Mouse (Mus musculus) heart, embryonic 11.5 days (tissue): ENCODE results near the gene Tpra1. TPM values are rescaled to one million over a fixed set of nuclear protein-coding genes. Genes with fewer than 3 reads are reported as not detected.
A peak's percentile ranks its signal among the peaks of the same experiment; 100 is the strongest.

Source experiments
- ATAC-seq: fragments of 200-750 bp; cut with Nextera tagmentation; replicated peaks from 2 replicates; pipeline ENCODE4 v1.8.0; 2017; ENCODE audit warnings: moderate library complexity; ENCODE audit not compliant: insufficient number of reproducible peaks, low FRiP score, low TSS enrichment
- H3K27ac ChIP-seq: fragments of 300-500 bp; sonication (generic); 2 replicates; pipeline ENCODE4 v1.5.1; 2014; ENCODE audit warnings: mild to moderate bottlenecking, low read depth, low read length
- H3K27me3 ChIP-seq: fragments of 300-500 bp; sonication (generic); 2 replicates; pipeline ENCODE4 v1.6.1; 2014; ENCODE audit warnings: mild to moderate bottlenecking, low read length, mixed read lengths; ENCODE audit not compliant: control insufficient read depth, insufficient read depth
- H3K36me3 ChIP-seq: fragments of 300-500 bp; sonication (generic); 2 replicates; pipeline ENCODE4 v1.6.1; 2014; ENCODE audit warnings: mild to moderate bottlenecking, low read length, moderate library complexity, mixed read lengths; ENCODE audit not compliant: control insufficient read depth, insufficient read depth
- H3K4me1 ChIP-seq: fragments of 300-500 bp; sonication (generic); 2 replicates; pipeline ENCODE4 v1.6.1; 2014; ENCODE audit warnings: low read length; ENCODE audit not compliant: control insufficient read depth, insufficient read depth
- H3K4me2 ChIP-seq: fragments of 300-500 bp; sonication (generic); 2 replicates; pipeline ENCODE4 v1.6.1; 2014; ENCODE audit warnings: mild to moderate bottlenecking, moderate library complexity
- H3K4me3 ChIP-seq: fragments of 300-500 bp; sonication (generic); 2 replicates; pipeline ENCODE4 v1.5.1; 2014; ENCODE audit warnings: low read depth, low read length
- H3K9ac ChIP-seq: fragments of 300-500 bp; sonication (generic); 2 replicates; pipeline ENCODE4 v1.6.1; 2014; ENCODE audit warnings: mild to moderate bottlenecking, low read depth, low read length, moderate library complexity
- H3K9me3 ChIP-seq: fragments of 300-500 bp; sonication (generic); replicated peaks from 2 replicates; pipeline ENCODE4 v1.6.1; 2016; ENCODE audit warnings: low read length; ENCODE audit not compliant: control insufficient read depth
- WGBS: fragments of 180-500 bp; shearing (Covaris S2); extraction: QIAGEN DNeasy Blood & Tissue Kit; methylation state at CpG from one replicate; pipeline ENCODE4 v1.1.7; 2014; ENCODE audit not compliant: insufficient replicate concordance; 5-methylcytosine and 5-hydroxymethylcytosine counted together
- polyA plus RNA-seq: library from polyadenylated mRNA; unstranded; fragments of >200 nt; fragmentation: Nextera tagmentation; extraction: Ambion mirVana; gene quantifications from 2 replicates; pipeline ENCODE4 v1.2.1, GENCODE M21; 2014

Tpra1 gene
- polyA plus RNA-seq, 1 experiment from 2014 or later, result 41.8 TPM

GRCm38 (mm10) chr6:88869459-88869858 is 32.6 kb upstream of the Tpra1 start:
- Histone ChIP-seq H3K36me3 (no peaks in the 10 kb centered on the region), H3K27me3 (peaks cover 21% of the 10 kb centered on the region), H3K4me2 (no peak overlapping the region), H3K27ac (no peak overlapping the region), H3K4me3 (no peak overlapping the region), H3K9me3 (no peaks in the 10 kb centered on the region), H3K9ac (no peak overlapping the region), H3K4me1 (peaks cover 5% of the 10 kb centered on the region; the same call in 1 of the 2 replicates)
- no peak for ATAC-seq
- WGBS, result 80% methylated on average over 7 of the region's 7 CpGs

DNA sequence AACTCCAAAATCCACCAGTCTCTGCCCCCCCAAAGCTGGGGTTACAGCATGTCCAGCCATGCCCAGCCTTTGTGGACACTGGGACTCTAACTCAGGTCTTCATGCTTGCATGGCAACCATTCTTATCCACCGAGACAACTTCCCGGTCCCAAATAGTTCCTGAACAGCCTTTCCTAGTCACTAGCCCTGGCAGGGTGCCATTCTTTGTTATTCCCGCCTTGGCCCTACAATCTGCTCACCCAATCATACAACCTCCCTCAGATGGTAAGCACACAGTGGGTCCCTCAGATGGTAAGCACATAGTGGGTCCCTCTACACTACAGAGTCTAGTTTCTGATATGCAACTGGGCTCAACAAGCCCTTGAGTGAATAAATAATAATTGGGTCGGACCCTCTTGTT is 31.5 kb upstream of the Tpra1 start:
- H3K4me2 ChIP-seq, result no peak overlapping the region
- H3K9me3 ChIP-seq, result no peaks in the 10 kb centered on the region; the same call in 1 of the 2 replicates
- 70% methylated on average over 4 of the region's 4 CpGs for WGBS
- H3K9ac ChIP-seq, result no peak overlapping the region
- peaks cover 5% of the 10 kb centered on the region; the same call in 1 of the 2 replicates for H3K4me1 ChIP-seq
- peaks cover 29% of the 10 kb centered on the region for H3K27me3 ChIP-seq
- ATAC-seq, result no peak
- H3K27ac ChIP-seq, result no peak overlapping the region
- H3K36me3 ChIP-seq, result no peaks in the 10 kb centered on the region
- no peak overlapping the region for H3K4me3 ChIP-seq

DNA sequence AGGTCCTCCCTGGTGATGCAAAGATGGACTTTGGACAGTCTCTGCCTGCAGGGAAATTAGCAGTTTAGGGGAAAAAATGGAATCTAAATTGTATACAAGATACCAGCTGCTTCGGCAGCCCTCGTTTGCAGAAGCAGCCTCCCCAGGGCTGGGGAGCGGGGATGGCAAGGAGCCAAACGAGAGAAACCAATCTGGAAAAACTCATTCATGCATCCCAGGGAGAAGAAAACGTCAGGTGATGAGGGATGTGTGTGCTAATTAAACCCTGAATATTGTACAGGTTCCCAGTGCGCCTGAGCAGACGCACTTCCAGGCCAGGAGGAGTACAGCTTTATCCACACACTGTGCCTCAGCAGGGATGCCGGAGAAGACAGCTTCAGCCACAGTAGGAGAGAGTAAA is 30.5 kb upstream of the Tpra1 start:
- H3K4me3 ChIP-seq, result no peak overlapping the region
- peaks cover 28% of the 10 kb centered on the region for H3K27me3 ChIP-seq
- H3K27ac ChIP-seq, result no peak overlapping the region
- WGBS, result 55% methylated on average over 8 of the region's 8 CpGs
- peaks cover 5% of the 10 kb centered on the region; the same call in 1 of the 2 replicates for H3K4me1 ChIP-seq
- H3K4me2 ChIP-seq, result no peak overlapping the region
- no peaks in the 10 kb centered on the region; the same call in 1 of the 2 replicates for H3K9me3 ChIP-seq
- ATAC-seq, result no peak
- no peaks in the 10 kb centered on the region for H3K36me3 ChIP-seq
- H3K9ac ChIP-seq, result no peak overlapping the region

GRCm38 (mm10) chr6:88872811-88873210 is 29.2 kb upstream of the Tpra1 start:
- Histone ChIP-seq H3K27me3 (peaks cover 28% of the 10 kb centered on the region), H3K4me2 (no peak overlapping the region), H3K4me1 (peaks cover 5% of the 10 kb centered on the region; the same call in 1 of the 2 replicates), H3K9ac (no peak overlapping the region), H3K4me3 (no peak overlapping the region), H3K9me3 (no peaks in the 10 kb centered on the region; the same call in 1 of the 2 replicates), H3K36me3 (no peaks in the 10 kb centered on the region), H3K27ac (no peak overlapping the region)
- ATAC-seq, result no peak
- 20% methylated on average over 7 of the region's 7 CpGs for WGBS

- Histone ChIP-seq H3K9ac (peak overlapping the region; percentile 76), H3K4me3 (peak overlapping the region; percentile 72), H3K4me2 (peak overlapping the region; percentile 99), H3K27ac (no peak overlapping the region), H3K4me1 (peaks cover 5% of the 10 kb centered on the region; the same call in 1 of the 2 replicates), H3K36me3 (no peaks in the 10 kb centered on the region), H3K9me3 (no peaks in the 10 kb centered on the region; the same call in 1 of the 2 replicates), H3K27me3 (peaks cover 28% of the 10 kb centered on the region)
- whole genome bisulfite sequencing, result 3% methylated on average over 74 of the region's 74 CpGs
- ATAC-seq, result 0 out of 2 replicates have a peak, but pooled peaks have one; percentile 4
Observed at GRCm38 (mm10) chr6:88873965-88874867, 27.8 kb upstream of the Tpra1 start.

- no peak within 1 kb of the TSS for H3K27ac ChIP-seq
- 6% methylated on average over 63 of the region's 63 CpGs for WGBS
Observed at GRCm38 (mm10) chr6:88874868-88875508, 27.1 kb upstream of the Tpra1 start, which contains the start of gene Podxl2. Gene Podxl2 (minus strand): TSS chr6:88875044.

DNA sequence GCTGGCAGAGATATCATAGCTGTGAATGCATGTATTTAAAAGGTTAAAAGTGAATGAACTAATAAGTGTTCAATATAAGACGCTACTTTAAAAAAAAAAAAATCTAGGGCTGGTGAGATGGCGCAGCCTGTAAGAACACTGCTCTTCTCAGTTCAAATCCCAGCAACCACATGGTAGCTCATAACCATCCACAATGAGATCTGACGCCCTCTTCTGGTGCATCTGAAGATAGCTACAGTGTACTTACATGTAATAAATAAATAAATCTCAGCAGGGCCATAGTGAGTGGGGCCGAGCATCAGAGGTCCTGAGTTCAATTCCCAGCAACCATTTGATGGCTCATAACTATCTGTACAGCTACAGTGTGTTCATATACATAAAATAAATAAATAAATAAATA is 22.6 kb upstream of the Tpra1 start:
- Histone ChIP-seq H3K9me3 (no peaks in the 10 kb centered on the region; the same call in 1 of the 2 replicates), H3K4me3 (no peak overlapping the region), H3K27me3 (peaks cover 9% of the 10 kb centered on the region), H3K4me2 (no peak overlapping the region), H3K36me3 (peaks cover 6% of the 10 kb centered on the region; the same call in 1 of the 2 replicates), H3K9ac (no peak overlapping the region), H3K4me1 (no peaks in the 10 kb centered on the region), H3K27ac (no peak overlapping the region)
- WGBS, result 70% methylated on average over 4 of the region's 4 CpGs
- ATAC-seq, result no peak

More at GRCm38 (mm10) chr6:88874868-88875508, 27.1 kb upstream of the Tpra1 start, which contains the start of gene Podxl2:
- Histone ChIP-seq H3K9ac (peak within 1 kb of the TSS; percentile 76), H3K4me1 (peaks cover 5% of the 10 kb centered on the region; the same call in 1 of the 2 replicates), H3K4me2 (peak within 1 kb of the TSS; percentile 99), H3K27me3 (peaks cover 28% of the 10 kb centered on the region), H3K9me3 (no peaks in the 10 kb centered on the region; the same call in 1 of the 2 replicates), H3K4me3 (peak within 1 kb of the TSS; percentile 72), H3K36me3 (no peaks in the 10 kb centered on the region)
- peak; percentile 76 for ATAC-seq

DNA sequence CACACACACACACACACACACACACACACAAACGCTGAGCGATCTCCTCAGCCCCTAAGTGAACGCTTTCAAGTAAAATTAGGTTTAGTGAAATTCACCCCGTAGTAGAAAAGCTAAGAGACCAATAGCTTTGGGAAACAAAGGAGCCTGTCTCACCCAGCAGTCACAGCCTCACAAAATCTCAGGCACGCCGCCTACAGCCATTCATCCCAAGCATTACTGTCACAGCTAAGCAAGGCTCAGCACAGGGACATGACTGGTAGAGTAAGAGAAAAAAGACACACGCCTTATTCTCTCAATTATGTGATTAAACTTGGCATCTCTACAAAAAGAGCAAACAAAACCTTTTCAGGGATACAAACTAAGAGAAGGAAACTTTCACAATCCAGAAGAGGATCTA is 20.7 kb upstream of the Tpra1 start:
- no peaks in the 10 kb centered on the region for H3K9me3 ChIP-seq
- H3K36me3 ChIP-seq, result peaks cover 18% of the 10 kb centered on the region
- ATAC-seq, result no peak

More for the DNA sequence above, 20.7 kb upstream of the Tpra1 start:
- H3K9ac ChIP-seq, result no peak overlapping the region
- H3K4me2 ChIP-seq, result no peak overlapping the region
- no peak overlapping the region for H3K27ac ChIP-seq
- H3K27me3 ChIP-seq, result no peaks in the 10 kb centered on the region
- no peak overlapping the region for H3K4me3 ChIP-seq
- H3K4me1 ChIP-seq, result no peaks in the 10 kb centered on the region
- 86% methylated on average over 7 of the region's 7 CpGs for WGBS
